Mouse (Mus musculus): Measurements from ENCODE around the gene Gnb1l. TPM values are rescaled to one million over a fixed set of nuclear protein-coding genes. Genes with fewer than 3 reads are reported as not detected.
A peak's percentile ranks its signal among the peaks of the same experiment; 100 is the strongest.

Gnb1l gene
- polyA plus RNA-seq, 1 experiment, result 5.5 TPM

- H3K4me3 ChIP-seq (ENCODE audit: insufficient read depth, low read length), result no peak overlapping the region
- no peak overlapping the region for H3K27ac ChIP-seq (ENCODE audit: insufficient read depth, low read length)
- TF ChIP-seq CTCF (IDR thresholded peaks at IDR 0.05; ENCODE audit: borderline replicate concordance, insufficient read depth, low read length) (no peak), POLR2A (IDR thresholded peaks at IDR 0.05; ENCODE audit: low read depth, low read length) (no peak)
- no peaks in the 10 kb centered on the region for H3K4me1 ChIP-seq (ENCODE audit: control insufficient read depth, insufficient read depth, low read length)
Observed at GRCm38 (mm10) chr16:18564472-18564871, 66.0 kb downstream of the Gnb1l start.

- Histone ChIP-seq H3K4me1 (ENCODE audit: control insufficient read depth, insufficient read depth, low read length) (no peaks in the 10 kb centered on the region), H3K27ac (ENCODE audit: insufficient read depth, low read length) (no peak overlapping the region), H3K4me3 (ENCODE audit: insufficient read depth, low read length) (no peak overlapping the region)
- TF ChIP-seq CTCF (IDR thresholded peaks at IDR 0.05; ENCODE audit: borderline replicate concordance, insufficient read depth, low read length) (no peak), POLR2A (IDR thresholded peaks at IDR 0.05; ENCODE audit: low read depth, low read length) (no peak)
Observed at GRCm38 (mm10) chr16:18568599-18568998, 70.1 kb downstream of the Gnb1l start.

- Histone ChIP-seq H3K4me3 (ENCODE audit: insufficient read depth, low read length) (no peak overlapping the region), H3K4me1 (ENCODE audit: control insufficient read depth, insufficient read depth, low read length) (no peaks in the 10 kb centered on the region), H3K27ac (ENCODE audit: insufficient read depth, low read length) (no peak overlapping the region)
- no peak for TF ChIP-seq CTCF (IDR thresholded peaks at IDR 0.05; ENCODE audit: borderline replicate concordance, insufficient read depth, low read length)
- TF ChIP-seq POLR2A (IDR thresholded peaks at IDR 0.05; ENCODE audit: low read depth, low read length), result no peak
Observed at GRCm38 (mm10) chr16:18574196-18574595, 75.7 kb downstream of the Gnb1l start.

DNA sequence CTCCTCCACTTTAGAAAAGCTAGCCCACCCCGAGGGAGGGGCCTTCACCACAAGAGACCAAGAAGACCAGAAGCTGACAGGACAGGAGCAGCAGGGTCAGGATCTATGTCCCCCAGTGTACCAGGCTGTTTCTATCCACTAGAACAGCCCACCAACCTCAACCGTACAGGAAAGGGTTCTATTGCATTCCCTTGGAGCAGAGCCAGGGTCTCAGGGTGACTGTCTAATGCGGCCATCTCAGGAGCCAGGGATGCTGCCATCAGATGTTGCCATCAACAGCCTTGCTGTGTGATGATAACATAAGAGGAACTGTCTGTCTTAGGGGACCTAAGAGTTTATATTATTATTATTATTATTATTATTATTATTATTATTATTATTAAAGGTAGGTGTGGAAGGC is 78.6 kb downstream of the Gnb1l start:
- no peaks in the 10 kb centered on the region for H3K4me1 ChIP-seq (ENCODE audit: control insufficient read depth, insufficient read depth, low read length)
- no peak overlapping the region for H3K27ac ChIP-seq (ENCODE audit: insufficient read depth, low read length)
- H3K4me3 ChIP-seq (ENCODE audit: insufficient read depth, low read length), result no peak overlapping the region
- TF ChIP-seq CTCF (IDR thresholded peaks at IDR 0.05; ENCODE audit: borderline replicate concordance, insufficient read depth, low read length), result no peak
- TF ChIP-seq POLR2A (IDR thresholded peaks at IDR 0.05; ENCODE audit: low read depth, low read length), result no peak

GRCm38 (mm10) chr16:18577599-18578160 is 79.2 kb downstream of the Gnb1l start:
- TF ChIP-seq CTCF (IDR thresholded peaks at IDR 0.05; ENCODE audit: borderline replicate concordance, insufficient read depth, low read length), result no peak
- TF ChIP-seq POLR2A (IDR thresholded peaks at IDR 0.05; ENCODE audit: low read depth, low read length), result no peak
- Histone ChIP-seq H3K4me1 (ENCODE audit: control insufficient read depth, insufficient read depth, low read length) (no peaks in the 10 kb centered on the region), H3K27ac (ENCODE audit: insufficient read depth, low read length) (no peak overlapping the region), H3K4me3 (ENCODE audit: insufficient read depth, low read length) (no peak overlapping the region)

- TF ChIP-seq POLR2A (IDR thresholded peaks at IDR 0.05; ENCODE audit: low read depth, low read length) (no peak), CTCF (IDR thresholded peaks at IDR 0.05; ENCODE audit: borderline replicate concordance, insufficient read depth, low read length) (peak; percentile 20; the same call in 1 of the 2 replicates)
- no peak overlapping the region for H3K27ac ChIP-seq (ENCODE audit: insufficient read depth, low read length)
- no peaks in the 10 kb centered on the region for H3K4me1 ChIP-seq (ENCODE audit: control insufficient read depth, insufficient read depth, low read length)
- H3K4me3 ChIP-seq (ENCODE audit: insufficient read depth, low read length), result no peak overlapping the region
Observed at GRCm38 (mm10) chr16:18580389-18580788, 81.9 kb downstream of the Gnb1l start.

- no peak overlapping the region for H3K27ac ChIP-seq (ENCODE audit: insufficient read depth, low read length)
- no peaks in the 10 kb centered on the region for H3K4me1 ChIP-seq (ENCODE audit: control insufficient read depth, insufficient read depth, low read length)
- no peak overlapping the region for H3K4me3 ChIP-seq (ENCODE audit: insufficient read depth, low read length)
Observed at GRCm38 (mm10) chr16:18581050-18581622, 82.6 kb downstream of the Gnb1l start.

DNA sequence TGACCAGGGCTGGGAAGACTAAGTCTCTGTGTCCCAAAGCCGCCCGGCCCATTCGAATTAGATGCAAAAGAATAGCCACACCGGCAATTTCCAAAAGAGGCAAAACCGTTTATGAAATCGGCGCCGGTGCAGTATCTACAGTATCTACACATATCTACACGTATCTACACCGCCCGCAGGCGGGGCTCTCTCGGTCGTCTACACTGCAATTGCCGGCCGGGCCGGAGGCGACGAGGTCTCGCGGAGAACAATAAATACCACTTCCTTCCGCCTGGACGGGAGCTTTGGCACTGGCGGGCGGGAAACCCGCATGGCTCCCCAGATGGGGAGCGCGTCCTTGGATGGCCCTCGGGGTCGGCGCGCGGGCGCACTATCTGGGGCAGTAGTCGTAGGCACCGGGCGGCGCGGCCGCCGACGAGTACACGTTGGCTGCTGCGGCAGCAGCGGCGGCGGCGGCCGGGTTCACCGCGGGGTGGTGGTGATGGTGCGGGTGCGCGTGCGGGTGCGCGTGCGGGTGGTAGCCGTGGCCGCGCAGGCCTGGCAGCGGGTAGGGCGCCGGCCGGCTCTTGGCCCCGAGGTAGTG is 83.2 kb downstream of the Gnb1l start:
- Histone ChIP-seq H3K27ac (ENCODE audit: insufficient read depth, low read length) (no peak overlapping the region), H3K4me3 (ENCODE audit: insufficient read depth, low read length) (0 out of 2 replicates have a peak overlapping the region, but pooled peaks have one; percentile 8), H3K4me1 (ENCODE audit: control insufficient read depth, insufficient read depth, low read length) (no peaks in the 10 kb centered on the region)
- TF ChIP-seq CTCF (IDR thresholded peaks at IDR 0.05; ENCODE audit: borderline replicate concordance, insufficient read depth, low read length) (no peak), POLR2A (IDR thresholded peaks at IDR 0.05; ENCODE audit: low read depth, low read length) (no peak)

More at GRCm38 (mm10) chr16:18581050-18581622, 82.6 kb downstream of the Gnb1l start:
- no peak for TF ChIP-seq CTCF (IDR thresholded peaks at IDR 0.05; ENCODE audit: borderline replicate concordance, insufficient read depth, low read length)
- TF ChIP-seq POLR2A (IDR thresholded peaks at IDR 0.05; ENCODE audit: low read depth, low read length), result no peak

GRCm38 (mm10) chr16:18582426-18583148 is 84.1 kb downstream of the Gnb1l start:
- no peaks in the 10 kb centered on the region for H3K4me1 ChIP-seq (ENCODE audit: control insufficient read depth, insufficient read depth, low read length)
- H3K4me3 ChIP-seq (ENCODE audit: insufficient read depth, low read length), result no peak overlapping the region
- H3K27ac ChIP-seq (ENCODE audit: insufficient read depth, low read length), result no peak overlapping the region
- TF ChIP-seq POLR2A (IDR thresholded peaks at IDR 0.05; ENCODE audit: low read depth, low read length) (no peak), CTCF (IDR thresholded peaks at IDR 0.05; ENCODE audit: borderline replicate concordance, insufficient read depth, low read length) (no peak)

- no peak for TF ChIP-seq POLR2A (IDR thresholded peaks at IDR 0.05; ENCODE audit: low read depth, low read length)
- TF ChIP-seq CTCF (IDR thresholded peaks at IDR 0.05; ENCODE audit: borderline replicate concordance, insufficient read depth, low read length), result no peak
- H3K27ac ChIP-seq (ENCODE audit: insufficient read depth, low read length), result no peak overlapping the region
- no peak overlapping the region for H3K4me3 ChIP-seq (ENCODE audit: insufficient read depth, low read length)
- H3K4me1 ChIP-seq (ENCODE audit: control insufficient read depth, insufficient read depth, low read length), result no peaks in the 10 kb centered on the region
Observed at GRCm38 (mm10) chr16:18583169-18583568, 84.7 kb downstream of the Gnb1l start.
